Mouse (Mus musculus) adrenal gland, postnatal 4 days (tissue): ENCODE measurements at regions not wholly inside any gene's neighbourhood (a gene's known extent, or its start where the extent isn't known, plus 50 kb on each side); places are given as distances from the start of the nearest gene placed in this dataset.

Experiments used
- DNase-seq, 2 experiments: peaks; one replicate each; pipeline ENCODE4 v3.0.0; 2021 to 2022; ENCODE audit warnings: low spot score in 2 of 2, mixed read lengths in 2 of 2

- no peak for DNase-seq
Observed at GRCm38 (mm10) chr4:127421927-127422450, 64.0 kb upstream of the Gjb5 start.

DNA sequence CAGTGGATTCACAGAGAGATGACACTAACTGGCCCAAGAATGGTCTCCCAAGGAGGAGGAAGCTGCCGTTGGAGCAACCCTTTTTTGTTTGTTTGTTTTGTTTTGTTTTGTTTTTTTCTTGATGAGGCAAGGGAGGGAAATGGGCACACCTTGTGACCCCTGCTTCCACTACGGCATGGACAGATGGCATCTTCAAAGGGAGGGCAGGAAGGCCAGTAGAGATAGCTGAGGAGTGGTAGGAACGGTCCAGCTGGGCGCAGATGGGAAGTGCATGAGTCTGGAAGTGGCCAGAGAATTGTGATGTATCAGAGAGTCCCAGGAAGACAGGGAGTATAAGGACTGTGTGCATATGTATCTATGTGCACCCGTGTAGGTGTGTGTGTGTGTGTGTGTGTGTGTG lies 63.1 kb upstream of the Gjb5 start:
- DNase-seq, result no peak

DNA sequence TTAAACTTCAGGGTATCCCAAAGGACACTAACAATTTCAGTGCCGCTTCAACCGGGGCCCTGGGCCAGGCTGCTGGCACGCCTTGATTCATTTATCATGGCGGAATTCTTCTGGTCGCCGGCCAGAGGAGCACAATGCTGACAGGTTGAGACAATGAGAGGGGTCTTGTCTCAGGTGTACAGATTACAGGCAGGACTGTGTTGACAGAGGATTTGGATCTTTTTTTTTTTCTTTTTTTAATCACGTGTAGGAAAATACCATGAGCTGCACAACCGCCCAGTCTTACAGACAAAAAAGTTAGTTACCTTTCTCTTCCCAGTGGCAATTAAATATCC lies 61.8 kb upstream of the Gjb5 start:
- peak in 1 of 2 experiments; percentile 26 for DNase-seq

DNA sequence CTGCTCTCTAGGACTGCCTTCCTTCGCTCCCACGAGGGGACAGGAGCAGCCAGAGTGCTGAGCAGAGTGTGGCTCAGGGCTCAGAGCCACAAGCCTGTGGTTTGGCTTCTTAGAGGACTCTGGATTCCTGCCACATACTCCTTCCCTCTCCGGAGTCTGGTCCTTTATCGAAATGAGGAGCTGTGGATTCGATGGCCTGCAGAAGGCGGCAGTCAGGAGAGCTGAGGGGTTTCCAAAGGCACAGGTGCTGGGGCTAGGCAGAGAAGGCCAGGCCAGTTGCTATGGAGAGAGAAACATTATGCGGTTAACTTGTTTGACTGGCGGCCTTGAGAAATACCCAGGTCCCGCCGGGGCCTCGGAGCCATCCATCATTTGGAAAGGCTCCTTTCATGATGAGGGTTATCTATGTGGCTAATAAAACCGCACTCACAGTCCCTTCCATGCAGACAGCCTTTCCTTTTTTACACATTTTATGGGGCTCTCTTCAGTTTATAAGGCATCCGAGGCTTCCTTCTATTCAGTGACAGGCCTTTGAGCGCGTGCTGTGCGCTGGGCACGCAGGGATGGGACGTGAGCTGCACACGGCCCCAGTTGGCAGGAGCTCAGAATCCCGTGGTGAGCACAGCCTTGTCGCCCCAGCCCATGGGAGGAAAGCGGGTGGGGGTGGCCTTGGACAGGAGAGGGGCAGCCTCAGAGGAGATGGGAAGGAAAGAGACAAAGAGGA lies 61.2 kb upstream of the Gjb5 start:
- DNase-seq, result peak in 1 of 2 experiments; percentile 46

DNA sequence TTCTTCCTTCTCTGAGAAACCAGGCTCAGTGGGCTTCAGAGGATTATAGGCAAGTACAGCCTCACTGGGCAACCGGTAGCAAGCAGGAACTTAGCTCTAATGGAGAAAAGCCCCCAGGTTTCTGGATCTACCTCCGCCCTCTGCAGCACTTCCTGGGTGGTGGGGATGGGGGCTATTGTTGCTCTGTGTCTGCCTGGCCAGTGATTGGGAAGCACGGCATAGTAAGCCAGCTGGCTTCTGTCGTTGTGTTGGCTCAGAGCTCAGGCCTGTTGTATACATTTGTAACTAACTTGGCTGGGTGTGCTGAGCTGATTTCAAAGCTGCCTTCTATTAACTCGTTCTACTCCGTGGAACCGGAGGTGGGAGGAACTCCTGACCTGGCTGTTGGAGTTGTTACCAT lies 58.9 kb upstream of the Gjb5 start:
- no peak for DNase-seq

DNA sequence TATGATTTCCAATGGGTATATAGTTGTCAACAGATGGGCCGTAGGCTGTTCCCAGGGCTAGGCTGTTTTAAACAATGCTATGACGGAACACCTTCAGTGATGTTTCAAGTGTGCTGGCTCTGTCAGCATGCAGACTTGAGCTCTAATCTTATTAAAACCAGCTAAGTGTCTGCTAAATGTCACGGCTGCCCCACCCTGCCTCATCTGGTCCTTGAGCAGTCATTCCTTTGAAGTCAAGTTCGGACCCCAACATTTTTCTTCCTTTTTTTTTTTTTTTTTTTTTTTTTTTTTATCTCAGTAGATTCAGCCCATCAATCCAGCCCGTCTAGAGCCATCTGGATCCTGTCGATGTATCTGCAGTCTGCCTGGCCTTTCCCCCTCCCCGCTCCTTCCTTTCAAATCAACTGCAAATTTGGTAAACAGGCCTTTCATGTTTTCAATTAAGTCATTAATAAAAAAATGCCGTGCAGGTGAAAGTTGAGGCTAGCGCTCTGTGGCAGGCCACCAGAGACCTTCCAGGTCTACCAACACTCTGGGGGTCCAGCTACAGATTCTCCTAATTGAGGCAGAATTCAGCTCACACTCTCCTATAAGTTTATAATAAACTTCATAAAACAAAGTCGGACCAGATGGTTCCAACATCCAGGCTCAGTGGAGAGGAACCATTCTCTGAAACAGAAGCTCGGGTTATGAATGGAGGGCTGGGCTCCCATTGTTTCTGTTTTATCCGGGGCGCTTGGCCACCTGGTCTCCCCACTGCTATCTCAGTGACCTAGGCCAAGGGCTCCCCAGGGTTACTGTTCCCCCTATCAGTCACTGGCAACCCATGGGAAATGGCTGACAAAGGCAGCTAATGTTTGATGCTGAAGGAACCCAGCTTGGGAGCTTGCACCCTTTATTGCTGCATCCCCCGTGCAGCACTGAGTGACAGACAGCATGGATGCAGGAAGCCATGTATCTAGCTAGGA lies 56.3 kb upstream of the Gjb5 start:
- DNase-seq, result no peak
